Mouse (Mus musculus) midbrain, embryonic 16.5 days (tissue): ENCODE data around the gene Elfn1. TPM values are rescaled to one million over a fixed set of nuclear protein-coding genes. Genes with fewer than 3 reads are reported as not detected.

Source experiments
- ATAC-seq: fragments of 200-750 bp; cut with Nextera tagmentation; 2 replicates; pipeline ENCODE4 v1.8.0; 2017; ENCODE audit warnings: moderate TSS enrichment
- H3K27ac ChIP-seq: fragments of 300-500 bp; sonication (generic); 2 replicates; pipeline ENCODE4 v1.5.1; 2014; ENCODE audit warnings: mild to moderate bottlenecking, low read length, mixed read lengths
- H3K27me3 ChIP-seq: fragments of 300-500 bp; sonication (generic); 2 replicates; pipeline ENCODE4 v1.6.1; 2014; ENCODE audit warnings: low read depth, low read length, mixed read lengths; ENCODE audit not compliant: control insufficient read depth, insufficient read depth
- H3K36me3 ChIP-seq: fragments of 300-500 bp; sonication (generic); 2 replicates; pipeline ENCODE4 v1.6.1; 2014; ENCODE audit warnings: mild to moderate bottlenecking, low read length, moderate library complexity, mixed read lengths; ENCODE audit not compliant: control insufficient read depth, insufficient read depth
- H3K4me1 ChIP-seq: fragments of 300-500 bp; sonication (generic); 2 replicates; pipeline ENCODE4 v1.6.1; 2014; ENCODE audit warnings: mild to moderate bottlenecking, low read length, mixed read lengths; ENCODE audit not compliant: control insufficient read depth, insufficient read depth
- H3K4me2 ChIP-seq: fragments of 300-500 bp; sonication (generic); 2 replicates; pipeline ENCODE4 v1.6.1; 2014; ENCODE audit warnings: mild to moderate bottlenecking, low read length, mixed read lengths
- H3K4me3 ChIP-seq: fragments of 300-500 bp; sonication (generic); 2 replicates; pipeline ENCODE4 v1.5.1; 2014; ENCODE audit warnings: low read depth, mild to moderate bottlenecking, low read length, moderate library complexity, mixed read lengths
- H3K9ac ChIP-seq: fragments of 300-500 bp; sonication (generic); 2 replicates; pipeline ENCODE4 v1.6.1; 2014; ENCODE audit warnings: low read depth, low read length, mixed read lengths
- H3K9me3 ChIP-seq: fragments of 300-500 bp; sonication (generic); replicated peaks from 2 replicates; pipeline ENCODE4 v1.6.1; 2014; ENCODE audit warnings: mild to moderate bottlenecking, low read length, mixed read lengths; ENCODE audit not compliant: control insufficient read depth, poor library complexity, severe bottlenecking
- WGBS: fragments of 180-500 bp; shearing (Covaris S2); extraction: QIAGEN DNeasy Blood & Tissue Kit; methylation state at CpG from one replicate; pipeline ENCODE4 v1.1.7; 2014; 5-methylcytosine and 5-hydroxymethylcytosine counted together
- polyA plus RNA-seq: library from polyadenylated mRNA; unstranded; fragments of >200 nt; fragmentation: Nextera tagmentation; extraction: Ambion mirVana; gene quantifications from 2 replicates; pipeline ENCODE4 v1.2.1, GENCODE M21; 2015

Elfn1 gene
- polyA plus RNA-seq, 1 experiment from 2014 or later, result 2.5 TPM

- no peaks in the 10 kb centered on the region for H3K36me3 ChIP-seq
- no peaks in the 10 kb centered on the region for H3K9me3 ChIP-seq
- under 1% methylated on average over 42 of the region's 50 CpGs for WGBS
- H3K4me2 ChIP-seq, result peak overlapping the region; percentile 97
- peak overlapping the region; percentile 42 for H3K27ac ChIP-seq
- peak overlapping the region; percentile 59 for H3K4me3 ChIP-seq
- peaks cover 46% of the 10 kb centered on the region for H3K4me1 ChIP-seq
- no peak for ATAC-seq
- H3K9ac ChIP-seq, result peak overlapping the region; percentile 76
- H3K27me3 ChIP-seq, result peaks cover 42% of the 10 kb centered on the region
Measured at GRCm38 (mm10) chr5:139908811-139909627, 1.3 kb downstream of the Elfn1 start.

GRCm38 (mm10) chr5:139909710-139910550 is 2.2 kb downstream of the Elfn1 start:
- no peak for ATAC-seq
- H3K27ac ChIP-seq, result no peak overlapping the region
- H3K4me3 ChIP-seq, result peak overlapping the region; percentile 59
- H3K27me3 ChIP-seq, result peaks cover 45% of the 10 kb centered on the region
- no peaks in the 10 kb centered on the region for H3K9me3 ChIP-seq
- 1% methylated on average over 29 of the region's 29 CpGs for WGBS
- peaks cover 46% of the 10 kb centered on the region for H3K4me1 ChIP-seq
- H3K9ac ChIP-seq, result peak overlapping the region; percentile 76
- H3K4me2 ChIP-seq, result peak overlapping the region; percentile 97
- no peaks in the 10 kb centered on the region for H3K36me3 ChIP-seq

- H3K9ac ChIP-seq, result 0 out of 2 replicates have a peak overlapping the region, but pooled peaks have one; percentile 34
- H3K9me3 ChIP-seq, result no peaks in the 10 kb centered on the region
Measured at GRCm38 (mm10) chr5:139910755-139911300, 3.1 kb downstream of the Elfn1 start.

GRCm38 (mm10) chr5:139911506-139911905 is 3.8 kb downstream of the Elfn1 start:
- Histone ChIP-seq H3K4me1 (peaks cover 46% of the 10 kb centered on the region), H3K4me3 (peak overlapping the region; percentile 54), H3K36me3 (no peaks in the 10 kb centered on the region), H3K27ac (peak overlapping the region; percentile 38), H3K4me2 (peak overlapping the region; percentile 97), H3K27me3 (peaks cover 40% of the 10 kb centered on the region), H3K9ac (peak overlapping the region; percentile 14; the same call in 1 of the 2 replicates), H3K9me3 (no peaks in the 10 kb centered on the region)
- WGBS, result under 1% methylated on average over 19 of the region's 19 CpGs
- ATAC-seq, result no peak

More at GRCm38 (mm10) chr5:139910755-139911300, 3.1 kb downstream of the Elfn1 start:
- 21% methylated on average over 3 of the region's 3 CpGs for WGBS
- peak overlapping the region; percentile 59 for H3K4me3 ChIP-seq
- ATAC-seq, result no peak
- peaks cover 45% of the 10 kb centered on the region for H3K27me3 ChIP-seq
- no peaks in the 10 kb centered on the region for H3K36me3 ChIP-seq
- peak overlapping the region; percentile 97 for H3K4me2 ChIP-seq
- no peak overlapping the region for H3K27ac ChIP-seq
- peaks cover 46% of the 10 kb centered on the region for H3K4me1 ChIP-seq

DNA sequence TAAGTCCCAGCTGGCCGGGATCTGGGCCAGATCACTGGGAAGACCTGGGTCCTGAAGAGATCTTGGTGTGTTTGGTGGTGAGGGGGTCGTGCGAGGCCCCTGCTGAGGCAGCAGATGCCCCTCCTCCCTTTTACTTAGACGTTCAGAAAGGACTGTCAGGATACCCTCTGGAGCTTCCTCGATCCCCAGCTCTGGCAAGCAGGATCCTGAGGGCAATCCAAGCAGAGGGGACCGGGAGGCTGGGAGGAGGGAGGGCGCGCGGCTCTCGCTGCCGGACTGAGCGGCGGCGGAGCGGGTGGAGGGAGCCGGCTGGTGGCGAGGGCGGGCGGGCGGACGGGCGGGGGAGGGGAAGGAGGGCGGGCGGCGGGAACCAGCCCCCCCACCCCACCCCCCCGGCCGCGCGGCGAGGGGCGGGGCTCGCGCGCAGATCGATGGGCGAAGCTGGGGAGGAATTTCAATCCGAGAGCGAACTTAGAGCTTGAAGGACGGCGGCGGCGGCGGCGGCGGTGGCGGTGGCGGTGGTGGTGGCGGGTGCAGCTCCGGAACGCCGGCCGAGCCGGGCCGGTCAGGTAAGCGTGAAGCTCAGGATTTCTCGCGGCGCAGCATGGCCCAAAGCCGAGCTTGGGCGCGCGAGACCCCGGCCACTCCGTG is 4.5 kb downstream of the Elfn1 start:
- peaks cover 34% of the 10 kb centered on the region for H3K27me3 ChIP-seq
- H3K4me2 ChIP-seq, result peak overlapping the region; percentile 97
- 0% methylated on average over 20 of the region's 64 CpGs for WGBS
- peaks cover 43% of the 10 kb centered on the region for H3K4me1 ChIP-seq
- H3K36me3 ChIP-seq, result no peaks in the 10 kb centered on the region
- peak overlapping the region; percentile 69 for H3K9ac ChIP-seq
- peak overlapping the region; percentile 54 for H3K4me3 ChIP-seq
- peak overlapping the region; percentile 32; the same call in 1 of the 2 replicates for H3K27ac ChIP-seq
- no peaks in the 10 kb centered on the region for H3K9me3 ChIP-seq
- ATAC-seq, result no peak

DNA sequence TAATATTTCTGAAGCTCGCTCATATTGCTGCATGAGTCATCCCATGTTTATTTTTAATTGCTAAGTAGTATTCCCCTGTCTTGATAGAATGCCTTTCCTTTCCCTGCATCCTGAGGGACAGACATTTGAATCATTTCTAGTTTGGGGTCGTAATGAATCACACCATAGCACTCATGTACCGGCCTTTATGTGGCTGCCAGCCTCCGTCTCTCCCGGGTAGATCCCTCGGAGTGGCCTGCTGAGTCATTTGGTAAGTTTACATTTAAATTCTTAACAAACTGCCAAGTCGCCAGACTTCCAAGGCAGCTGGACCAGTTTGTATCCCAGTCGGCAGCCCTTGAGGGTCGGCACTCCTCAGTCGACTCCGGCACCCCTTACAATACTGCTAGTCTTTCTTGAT is 13.9 kb downstream of the Elfn1 start:
- WGBS, result 65% methylated on average over 11 of the region's 11 CpGs
- H3K27ac ChIP-seq, result no peak overlapping the region

DNA sequence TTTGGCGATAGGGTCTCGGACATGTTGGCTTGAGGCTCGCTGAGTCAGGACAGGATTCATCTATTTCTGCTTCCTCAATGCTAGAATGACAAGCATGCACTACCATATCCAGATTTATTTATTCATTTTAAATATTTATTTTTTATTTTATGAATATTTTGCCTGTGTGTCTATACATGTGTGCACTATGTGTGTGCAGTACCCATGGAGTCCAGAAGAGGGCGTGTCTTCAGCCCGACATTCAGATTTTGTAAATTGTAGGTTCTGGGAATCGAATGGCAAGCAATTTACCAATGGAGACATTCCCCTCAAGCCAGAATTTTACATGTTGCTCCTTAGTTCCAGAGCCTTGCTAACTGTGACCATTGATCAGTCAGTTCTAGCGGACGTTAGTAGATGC is 16.1 kb downstream of the Elfn1 start:
- 93% methylated on average over 8 of the region's 8 CpGs for WGBS

More for the DNA sequence above, 13.9 kb downstream of the Elfn1 start:
- Histone ChIP-seq H3K4me2 (no peak overlapping the region), H3K9ac (no peak overlapping the region), H3K9me3 (peaks cover 6% of the 10 kb centered on the region), H3K36me3 (no peaks in the 10 kb centered on the region), H3K4me3 (no peak overlapping the region), H3K4me1 (no peaks in the 10 kb centered on the region), H3K27me3 (0 out of 2 replicates have a peak, but pooled peaks cover 2% of the 10 kb centered on the region)
- no peak for ATAC-seq

DNA sequence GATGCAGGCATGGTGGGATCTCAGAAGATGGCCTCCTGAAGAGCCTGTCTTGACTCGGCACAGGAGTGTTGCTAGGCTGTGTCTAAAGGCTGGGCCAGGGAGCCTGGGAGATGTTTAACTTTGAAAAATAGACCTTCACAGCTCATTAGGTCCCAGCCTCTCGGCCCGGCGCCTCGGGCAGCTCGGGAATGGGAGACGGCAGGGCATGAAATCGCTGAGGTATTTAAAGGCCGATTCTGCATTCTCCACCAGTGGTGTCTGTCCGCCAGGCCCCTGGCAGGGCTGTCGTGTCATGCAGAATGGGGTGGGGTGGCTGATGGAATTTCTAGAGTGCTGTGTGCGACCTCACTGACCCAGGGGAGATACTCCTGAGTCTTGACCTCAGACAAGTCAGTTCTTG is 22.4 kb downstream of the Elfn1 start:
- Histone ChIP-seq H3K4me3 (no peak overlapping the region), H3K4me2 (no peak overlapping the region), H3K9ac (no peak overlapping the region), H3K4me1 (peaks cover 15% of the 10 kb centered on the region), H3K27ac (no peak overlapping the region), H3K9me3 (peaks cover 3% of the 10 kb centered on the region), H3K36me3 (no peaks in the 10 kb centered on the region), H3K27me3 (no peaks in the 10 kb centered on the region)
- no peak for ATAC-seq
- 49% methylated on average over 12 of the region's 12 CpGs for WGBS

More for the DNA sequence above, 16.1 kb downstream of the Elfn1 start:
- no peak for ATAC-seq
- no peak overlapping the region for H3K9ac ChIP-seq
- peaks cover 6% of the 10 kb centered on the region for H3K9me3 ChIP-seq
- H3K4me1 ChIP-seq, result no peaks in the 10 kb centered on the region
- no peaks in the 10 kb centered on the region for H3K27me3 ChIP-seq
- no peak overlapping the region for H3K4me3 ChIP-seq
- H3K36me3 ChIP-seq, result no peaks in the 10 kb centered on the region
- no peak overlapping the region for H3K4me2 ChIP-seq
- no peak overlapping the region for H3K27ac ChIP-seq
